Mouse (Mus musculus) limb, embryonic 14.5 days (tissue): Measurements from ENCODE around the gene Sorcs2. TPM values are rescaled to one million over a fixed set of nuclear protein-coding genes. Genes with fewer than 3 reads are reported as not detected.

Experiments
- ATAC-seq: fragments of 200-750 bp; cut with Nextera tagmentation; 2 replicates; pipeline ENCODE4 v1.8.0; 2017; ENCODE audit warnings: low read depth, moderate number of reproducible peaks, moderate TSS enrichment; ENCODE audit not compliant: low FRiP score
- DNase-seq: peaks from one replicate; pipeline ENCODE4 v3.0.0-alpha.2; 2015; ENCODE audit warnings: low spot score
- H3K27ac ChIP-seq: fragments of 300-500 bp; sonication (generic); replicated peaks from 2 replicates; pipeline ENCODE4 v1.5.1; 2014; ENCODE audit warnings: low read depth, mild to moderate bottlenecking, low read length, moderate library complexity, mixed read lengths
- H3K27me3 ChIP-seq: fragments of 300-500 bp; sonication (generic); 2 replicates; pipeline ENCODE4 v1.6.1; 2014; ENCODE audit warnings: low read length, mixed read lengths; ENCODE audit not compliant: control insufficient read depth, insufficient read depth
- H3K36me3 ChIP-seq: fragments of 300-500 bp; sonication (generic); 2 replicates; pipeline ENCODE4 v1.6.1; 2014; ENCODE audit warnings: mild to moderate bottlenecking, low read length, moderate library complexity, mixed read lengths; ENCODE audit not compliant: control insufficient read depth, insufficient read depth
- H3K4me1 ChIP-seq: fragments of 300-500 bp; sonication (generic); 2 replicates; pipeline ENCODE4 v1.6.1; 2014; ENCODE audit warnings: antibody characterized with exemption, low read length, mixed read lengths; ENCODE audit not compliant: control insufficient read depth, insufficient read depth
- H3K4me2 ChIP-seq: fragments of 300-500 bp; sonication (generic); replicated peaks from 2 replicates; pipeline ENCODE4 v1.6.1; 2014; ENCODE audit warnings: low read depth, mild to moderate bottlenecking, low read length, moderate library complexity; ENCODE audit not compliant: severe bottlenecking
- H3K4me3 ChIP-seq: fragments of 300-500 bp; sonication (generic); replicated peaks from 2 replicates; pipeline ENCODE4 v1.5.1; 2014; ENCODE audit warnings: low read length
- H3K9ac ChIP-seq: fragments of 300-500 bp; sonication (generic); 2 replicates; pipeline ENCODE4 v1.6.1; 2014; ENCODE audit warnings: mild to moderate bottlenecking, low read depth, low read length, moderate library complexity; ENCODE audit not compliant: severe bottlenecking
- H3K9me3 ChIP-seq: fragments of 300-500 bp; sonication (generic); 2 replicates; pipeline ENCODE4 v1.6.1; 2016; ENCODE audit warnings: low read length; ENCODE audit not compliant: control insufficient read depth
- POLR2A ChIP-seq: fragments of 200-500 bp; IDR thresholded peaks from 2 replicates; pipeline ENCODE4 v1.8.0; 2012; ENCODE audit warnings: inconsistent platforms, mild to moderate bottlenecking, moderate library complexity, borderline replicate concordance; ENCODE audit not compliant: insufficient read depth, insufficient read length; ENCODE audit errors: extremely low read depth
- WGBS: fragments of 180-500 bp; shearing (Covaris S2); extraction: QIAGEN DNeasy Blood & Tissue Kit; methylation state at CpG from one replicate; pipeline ENCODE4 v1.1.7; 2014; 5-methylcytosine and 5-hydroxymethylcytosine counted together
- polyA plus RNA-seq, 2 experiments: library from polyadenylated mRNA; depleted of rRNA in 1 of 2; stranded (reverse) in 1 of 2; unstranded in 1 of 2; fragments of >200 nt; fragmentation: Nextera tagmentation in 1 of 2; extraction: Ambion mirVana in 1 of 2; gene quantifications; 2 replicates each; pipeline versions ENCODE4 v1.2.1 to v1.2.3; 2012 to 2014

Gene Sorcs2
- polyA plus RNA-seq, 2 experiments = 25.4 to 34.4 TPM

GRCm38 (mm10) chr5:36168963-36169650, 228.8 kb downstream of the Sorcs2 start:
- no peak overlapping the region for H3K4me3 ChIP-seq
- H3K27ac ChIP-seq = no peak overlapping the region
- no peak overlapping the region for H3K9ac ChIP-seq
- ATAC-seq (no peak), DNase-seq (no peak)
- 73% methylated on average over 14 of the region's 14 CpGs for WGBS
- H3K27me3 ChIP-seq = no peaks in the 10 kb centered on the region
- H3K9me3 ChIP-seq = no peaks in the 10 kb centered on the region
- TF ChIP-seq POLR2A = no peak
- H3K36me3 ChIP-seq = no peaks in the 10 kb centered on the region
- H3K4me1 ChIP-seq = peaks cover 4% of the 10 kb centered on the region; the same call in 1 of the 2 replicates
- no peak overlapping the region for H3K4me2 ChIP-seq

GRCm38 (mm10) chr5:36166346-36167013, 231.5 kb downstream of the Sorcs2 start:
- no peak overlapping the region for H3K4me3 ChIP-seq
- TF ChIP-seq POLR2A = no peak
- no peak for DNase-seq
- H3K9me3 ChIP-seq = no peaks in the 10 kb centered on the region
- 78% methylated on average over 6 of the region's 6 CpGs for WGBS
- H3K27me3 ChIP-seq = no peaks in the 10 kb centered on the region
- no peak overlapping the region for H3K9ac ChIP-seq
- H3K27ac ChIP-seq = no peak overlapping the region
- H3K4me1 ChIP-seq = peaks cover 15% of the 10 kb centered on the region
- no peaks in the 10 kb centered on the region for H3K36me3 ChIP-seq
- no peak for ATAC-seq
- H3K4me2 ChIP-seq = no peak overlapping the region

GRCm38 (mm10) chr5:36165424-36166302, 232.3 kb downstream of the Sorcs2 start:
- no peak overlapping the region for H3K9ac ChIP-seq
- ATAC-seq (no peak), DNase-seq (no peak)

GRCm38 (mm10) chr5:36154879-36155485, 243.0 kb downstream of the Sorcs2 start:
- no peak for TF ChIP-seq POLR2A
- H3K9me3 ChIP-seq = no peaks in the 10 kb centered on the region
- WGBS = 62% methylated on average over 8 of the region's 8 CpGs
- H3K4me3 ChIP-seq = no peak overlapping the region
- H3K27ac ChIP-seq = no peak overlapping the region
- no peak for DNase-seq
- no peaks in the 10 kb centered on the region for H3K27me3 ChIP-seq
- no peak for ATAC-seq
- H3K36me3 ChIP-seq = no peaks in the 10 kb centered on the region
- no peaks in the 10 kb centered on the region for H3K4me1 ChIP-seq
- H3K4me2 ChIP-seq = no peak overlapping the region
- no peak overlapping the region for H3K9ac ChIP-seq

More at GRCm38 (mm10) chr5:36165424-36166302, 232.3 kb downstream of the Sorcs2 start:
- H3K9me3 ChIP-seq = no peaks in the 10 kb centered on the region
- no peak overlapping the region for H3K4me2 ChIP-seq
- peaks cover 11% of the 10 kb centered on the region; the same call in 1 of the 2 replicates for H3K4me1 ChIP-seq
- WGBS = 83% methylated on average over 21 of the region's 21 CpGs
- no peaks in the 10 kb centered on the region for H3K27me3 ChIP-seq
- no peak for TF ChIP-seq POLR2A
- H3K36me3 ChIP-seq = no peaks in the 10 kb centered on the region
- H3K4me3 ChIP-seq = no peak overlapping the region
- no peak overlapping the region for H3K27ac ChIP-seq

- WGBS = 80% methylated on average over 2 of the region's 2 CpGs
- no peaks in the 10 kb centered on the region for H3K27me3 ChIP-seq
Observed at GRCm38 (mm10) chr5:36153261-36153660, 244.7 kb downstream of the Sorcs2 start.

More at GRCm38 (mm10) chr5:36153261-36153660, 244.7 kb downstream of the Sorcs2 start:
- ATAC-seq (no peak), DNase-seq (no peak)
- no peaks in the 10 kb centered on the region for H3K36me3 ChIP-seq
- H3K4me2 ChIP-seq = no peak overlapping the region
- no peaks in the 10 kb centered on the region for H3K4me1 ChIP-seq
- no peak overlapping the region for H3K27ac ChIP-seq
- no peaks in the 10 kb centered on the region for H3K9me3 ChIP-seq
- no peak for TF ChIP-seq POLR2A
- H3K9ac ChIP-seq = no peak overlapping the region
- H3K4me3 ChIP-seq = no peak overlapping the region
